Mouse (Mus musculus): Measurements from ENCODE around the gene St7.

- no peak for TF ChIP-seq CTCF (IDR thresholded peaks at IDR 0.05)
- no peak for TF ChIP-seq EP300 (IDR thresholded peaks at IDR 0.05)
Observed at GRCm38 (mm10) chr6:17770645-17771345, 78.1 kb downstream of the St7 start.

Measured in lung, postnatal 0 days (tissue).